Mouse (Mus musculus) kidney, postnatal 25 days (tissue): ENCODE data around the gene Btbd2.

Source experiments
- DNase-seq, 2 experiments: peaks; one replicate each; pipeline ENCODE4 v3.0.0; 2021; ENCODE audit warnings: mixed read lengths in 2 of 2

The Btbd2 gene

GRCm38 (mm10) chr10:80687850-80688249 is 31.0 kb upstream of the Btbd2 start:
- peak; percentile 86 to 87 for DNase-seq

- DNase-seq = no peak
Observed at GRCm38 (mm10) chr10:80686617-80687016, 29.7 kb upstream of the Btbd2 start.

- DNase-seq = no peak
Observed at GRCm38 (mm10) chr10:80684984-80685383, 28.1 kb upstream of the Btbd2 start.

- peak; percentile 85 to 86 for DNase-seq
Observed at GRCm38 (mm10) chr10:80684214-80684613, 27.3 kb upstream of the Btbd2 start.

GRCm38 (mm10) chr10:80683647-80684046 is 26.8 kb upstream of the Btbd2 start:
- DNase-seq = no peak

- no peak for DNase-seq
Observed at GRCm38 (mm10) chr10:80682003-80682402, 25.1 kb upstream of the Btbd2 start.

- no peak for DNase-seq
Observed at GRCm38 (mm10) chr10:80680260-80680696, 23.4 kb upstream of the Btbd2 start.

GRCm38 (mm10) chr10:80679556-80680259 is 22.8 kb upstream of the Btbd2 start:
- peak in 1 of 2 experiments; percentile 76 for DNase-seq

- DNase-seq = peak; percentile 74 to 83
Observed at GRCm38 (mm10) chr10:80678601-80679377, 21.9 kb upstream of the Btbd2 start.

- DNase-seq = peak; percentile 99 to 100
Observed at GRCm38 (mm10) chr10:80677942-80678436, 21.1 kb upstream of the Btbd2 start, which contains the start of gene Mknk2. Gene Mknk2 (minus strand): TSS chr10:80678112.

- peak in 1 of 2 experiments; percentile 44 for DNase-seq
Observed at GRCm38 (mm10) chr10:80677128-80677875, 20.4 kb upstream of the Btbd2 start.

- peak; percentile 99 to 100 for DNase-seq
Observed at GRCm38 (mm10) chr10:80676198-80676928, 19.5 kb upstream of the Btbd2 start.

- peak in 1 of 2 experiments; percentile 62 for DNase-seq
Observed at GRCm38 (mm10) chr10:80675405-80676197, 18.7 kb upstream of the Btbd2 start.

- peak in 1 of 2 experiments; percentile 40 for DNase-seq
Observed at GRCm38 (mm10) chr10:80674851-80675404, 18.1 kb upstream of the Btbd2 start.

- peak; percentile 67 to 91 for DNase-seq
Observed at GRCm38 (mm10) chr10:80674161-80674711, 17.4 kb upstream of the Btbd2 start.

GRCm38 (mm10) chr10:80673690-80674089 is 16.8 kb upstream of the Btbd2 start:
- DNase-seq = no peak

GRCm38 (mm10) chr10:80671936-80672690 is 15.2 kb upstream of the Btbd2 start:
- DNase-seq = peak; percentile 32 to 77

GRCm38 (mm10) chr10:80671251-80671650 is 14.4 kb upstream of the Btbd2 start:
- no peak for DNase-seq

- DNase-seq = no peak
Observed at GRCm38 (mm10) chr10:80670531-80670930, 13.7 kb upstream of the Btbd2 start.
